Mouse (Mus musculus) frontal cortex, postnatal 36 days (tissue): ENCODE results near the gene Slc35a2.

Source experiments
- DNase-seq, 2 experiments: peaks; one replicate each; pipeline ENCODE4 v3.0.0; 2022; ENCODE audit warnings: low spot score in 2 of 2

Slc35a2 gene

GRCm38 (mm10) chrX:7883841-7884567 lies at the start of gene Slc35a2:
TSS of gene Slc35a2 (plus strand) at chrX:7884028.
- peak; percentile 72 to 84 for DNase-seq

GRCm38 (mm10) chrX:7837146-7837545 lies 46.7 kb upstream of the Slc35a2 start:
- DNase-seq: no peak

- DNase-seq: no peak
These were observed 43.0 kb upstream of the Slc35a2 start for GRCm38 (mm10) chrX:7840842-7841162.

GRCm38 (mm10) chrX:7841163-7842162 lies 42.4 kb upstream of the Slc35a2 start, which contains the start of gene Otud5:
TSS of gene Otud5 (plus strand) at chrX:7841364.
- DNase-seq: peak; percentile 91 to 92

- no peak for DNase-seq
These were observed 41.5 kb upstream of the Slc35a2 start for GRCm38 (mm10) chrX:7842318-7842717.

- peak; percentile 12 to 16 for DNase-seq
These were observed 36.0 kb upstream of the Slc35a2 start for GRCm38 (mm10) chrX:7847845-7848244.

GRCm38 (mm10) chrX:7854578-7854977 lies 29.2 kb upstream of the Slc35a2 start:
- peak; percentile 19 to 27 for DNase-seq

- no peak for DNase-seq
These were observed 24.6 kb upstream of the Slc35a2 start for GRCm38 (mm10) chrX:7859191-7859753.

- no peak for DNase-seq
These were observed 20.6 kb upstream of the Slc35a2 start for GRCm38 (mm10) chrX:7863181-7863580.

- no peak for DNase-seq
These were observed 19.3 kb upstream of the Slc35a2 start for GRCm38 (mm10) chrX:7864551-7864950.

- DNase-seq: no peak
These were observed 18.5 kb upstream of the Slc35a2 start for GRCm38 (mm10) chrX:7865343-7865742.

GRCm38 (mm10) chrX:7865786-7866185 lies 18.0 kb upstream of the Slc35a2 start:
- no peak for DNase-seq

GRCm38 (mm10) chrX:7867141-7867540 lies 16.7 kb upstream of the Slc35a2 start:
- DNase-seq: no peak

GRCm38 (mm10) chrX:7868506-7868905 lies 15.3 kb upstream of the Slc35a2 start:
- DNase-seq: no peak

GRCm38 (mm10) chrX:7869826-7870225 lies 14.0 kb upstream of the Slc35a2 start:
- DNase-seq: no peak

GRCm38 (mm10) chrX:7878007-7878419 lies 5.8 kb upstream of the Slc35a2 start, which contains the start of gene Pim2:
TSS of gene Pim2 (plus strand) at chrX:7878262.
- DNase-seq: peak; percentile 70 to 83

GRCm38 (mm10) chrX:7878495-7878894 lies 5.3 kb upstream of the Slc35a2 start:
- peak; percentile 26 to 37 for DNase-seq

- peak; percentile 46 to 51 for DNase-seq
These were observed 4.0 kb upstream of the Slc35a2 start for GRCm38 (mm10) chrX:7879819-7880218.

- DNase-seq: no peak
These were observed 14.4 kb downstream of the Slc35a2 start for GRCm38 (mm10) chrX:7898211-7898610.

GRCm38 (mm10) chrX:7898880-7899874 lies 15.3 kb downstream of the Slc35a2 start, which contains the start of the genes Pqbp1 and Timm17b:
TSS of gene Pqbp1 (minus strand) at chrX:7899269.
TSS of gene Timm17b (plus strand) at chrX:7899357.
- peak; percentile 82 to 89 for DNase-seq

GRCm38 (mm10) chrX:7904441-7904840 lies 20.6 kb downstream of the Slc35a2 start:
- no peak for DNase-seq
